Mouse (Mus musculus): ENCODE results near the gene Arid5b.

- TF ChIP-seq CTCF (conservative IDR thresholded peaks at IDR 0.05; ENCODE audit: insufficient read depth, insufficient read length, low read depth, low read length): no peak
- peak; percentile 6 for TF ChIP-seq POLR2A (IDR thresholded peaks at IDR 0.05; ENCODE audit: low read depth, low read length)
Observed at GRCm38 (mm10) chr10:68136480-68137083, 142.0 kb downstream of the Arid5b start.

All from kidney, adult 2 months (tissue).